Mouse (Mus musculus) megakaryocyte progenitor cell, adult 5-6 weeks (primary cell): ENCODE measurements around the gene Gpr152. TPM values are rescaled to one million over a fixed set of nuclear protein-coding genes. Genes with fewer than 3 reads are reported as not detected.

Experiments used
- ATAC-seq: replicated peaks from 2 replicates; pipeline ENCODE4 v1.8.0; 2016; ENCODE audit warnings: mild to moderate bottlenecking, moderate TSS enrichment, inconsistent platforms; ENCODE audit not compliant: poor library complexity
- total RNA-seq, 2 experiments: library from RNA; stranded (forward) in 1 of 2; stranded (reverse) in 1 of 2; fragments of 157-497, 149-512 nt in 1 of 2; fragments of 200-1000 nt in 1 of 2; gene quantifications; 2 replicates each; pipeline versions ENCODE4 v1.2.3 to v1.2.4; 2015 to 2017

Gpr152 gene
- total RNA-seq, 2 experiments from 2014 or later: not detected

- ATAC-seq: no peak
These were observed 54.6 kb downstream of the Gpr152 start for GRCm38 (mm10) chr19:4194021-4194724.

DNA sequence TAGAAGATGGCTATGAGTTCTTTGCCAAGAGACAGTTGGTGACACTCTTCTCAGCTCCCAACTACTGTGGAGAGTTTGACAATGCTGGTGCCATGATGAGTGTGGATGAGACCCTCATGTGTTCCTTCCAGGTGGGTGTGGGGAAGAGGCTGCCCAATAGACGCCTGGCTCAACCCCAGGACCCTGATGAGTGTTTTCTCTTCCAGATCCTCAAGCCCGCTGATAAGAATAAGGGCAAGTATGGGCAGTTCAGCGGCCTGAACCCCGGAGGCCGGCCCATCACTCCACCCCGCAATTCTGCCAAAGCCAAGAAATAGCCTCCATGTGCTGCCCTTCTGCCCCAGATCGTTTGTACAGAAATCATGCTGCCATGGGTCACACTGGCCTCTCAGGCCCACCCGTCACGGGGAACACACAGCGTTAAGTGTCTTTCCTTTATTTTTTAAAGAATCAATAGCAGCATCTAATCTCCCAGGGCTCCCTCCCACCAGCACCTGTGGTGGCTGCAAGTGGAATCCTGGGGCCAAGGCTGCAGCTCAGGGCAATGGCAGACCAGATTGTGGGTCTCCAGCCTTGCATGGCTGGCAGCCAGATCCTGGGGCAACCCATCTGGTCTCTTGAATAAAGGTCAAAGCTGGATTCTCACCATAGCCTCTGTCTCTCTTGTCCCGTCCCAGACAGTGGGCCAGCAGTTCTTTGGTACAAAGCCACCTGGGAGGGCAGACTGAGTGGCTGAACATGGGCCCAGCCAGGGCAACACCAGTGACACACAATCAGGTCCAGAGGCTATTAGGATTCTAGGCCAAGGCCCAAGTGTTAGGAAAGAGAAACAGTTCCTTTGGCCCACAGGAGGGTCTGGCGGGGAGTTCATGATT is 55.4 kb downstream of the Gpr152 start:
- ATAC-seq: no peak

Other genes starting within 250 kb of the Gpr152 start
Only the 30 nearest of the 33 such genes appear.
- gene Unc93b1, start 204.6 kb upstream of the Gpr152 start, total RNA-seq (2015): 95.9 and 111 TPM in 2 replicates
- gene Unc93b1, start 204.6 kb upstream of the Gpr152 start, total RNA-seq (2017): 175 and 202 TPM in 2 replicates
- gene Aldh3b3, start 181.1 kb upstream of the Gpr152 start, total RNA-seq (2015): 0.32 and 0.71 TPM in 2 replicates
- 0.04 and 0.27 TPM in 2 replicates for gene Aldh3b3, start 181.1 kb upstream of the Gpr152 start, total RNA-seq (2017)
- gene Aldh3b2, start 167.5 kb upstream of the Gpr152 start, total RNA-seq (2015): not detected in 2 replicates
- gene Aldh3b2, start 167.5 kb upstream of the Gpr152 start, total RNA-seq (2017): 0.25 TPM in 1 of 2 replicates, not detected in the other
- gene Acy3, start 153.2 kb upstream of the Gpr152 start, total RNA-seq (2015): 3.4 and 3.9 TPM in 2 replicates
- 1.2 and 1.6 TPM in 2 replicates for gene Acy3, start 153.2 kb upstream of the Gpr152 start, total RNA-seq (2017)
- gene Tbx10, start 147.0 kb upstream of the Gpr152 start, total RNA-seq (2015): not detected in 2 replicates
- gene Tbx10, start 147.0 kb upstream of the Gpr152 start, total RNA-seq (2017): not detected in 2 replicates
- 15.1 and 16.2 TPM in 2 replicates for gene Nudt8, start 139.2 kb upstream of the Gpr152 start, total RNA-seq (2015)
- gene Nudt8, start 139.2 kb upstream of the Gpr152 start, total RNA-seq (2017): 10.4 and 14.4 TPM in 2 replicates
- 0.57 and 1.5 TPM in 2 replicates for gene Gm49405, start 139.2 kb upstream of the Gpr152 start, total RNA-seq (2015)
- 1.5 and 1.9 TPM in 2 replicates for gene Gm49405, start 139.2 kb upstream of the Gpr152 start, total RNA-seq (2017)
- 1.6 and 2.9 TPM in 2 replicates for gene Doc2g, start 136.5 kb upstream of the Gpr152 start, total RNA-seq (2015)
- 1.3 and 2.9 TPM in 2 replicates for gene Doc2g, start 136.5 kb upstream of the Gpr152 start, total RNA-seq (2017)
- 123 and 135 TPM in 2 replicates for gene Ndufv1, start 127.0 kb upstream of the Gpr152 start, total RNA-seq (2015)
- gene Ndufv1, start 127.0 kb upstream of the Gpr152 start, total RNA-seq (2017): 223 and 254 TPM in 2 replicates
- 264 and 361 TPM in 2 replicates for gene Gstp1, start 101.8 kb upstream of the Gpr152 start, total RNA-seq (2015)
- 79.8 and 88.4 TPM in 2 replicates for gene Gstp1, start 101.8 kb upstream of the Gpr152 start, total RNA-seq (2017)
- gene Gstp2, start 93.8 kb upstream of the Gpr152 start, total RNA-seq (2015): not detected in 2 replicates
- gene Gstp2, start 93.8 kb upstream of the Gpr152 start, total RNA-seq (2017): not detected in 2 replicates
- 1.4 and 7.5 TPM in 2 replicates for gene Gstp3, start 80.2 kb upstream of the Gpr152 start, total RNA-seq (2015)
- 2.2 TPM in 2 replicates for gene Gstp3, start 80.2 kb upstream of the Gpr152 start, total RNA-seq (2017)
- gene Cabp2, start 58.2 kb upstream of the Gpr152 start, total RNA-seq (2015): not detected in 2 replicates
- not detected in 2 replicates for gene Cabp2, start 58.2 kb upstream of the Gpr152 start, total RNA-seq (2017)
- 112 and 126 TPM in 2 replicates for gene Cdk2ap2, start 42.6 kb upstream of the Gpr152 start, total RNA-seq (2015)
- 24.2 and 44.8 TPM in 2 replicates for gene Cdk2ap2, start 42.6 kb upstream of the Gpr152 start, total RNA-seq (2017)
- 7.8 and 11.2 TPM in 2 replicates for gene Pitpnm1, start 39.8 kb upstream of the Gpr152 start, total RNA-seq (2015)
- gene Pitpnm1, start 39.8 kb upstream of the Gpr152 start, total RNA-seq (2017): 6.8 and 17.2 TPM in 2 replicates
- gene Aip, start 13.9 kb upstream of the Gpr152 start, total RNA-seq (2015): 61.9 and 66.4 TPM in 2 replicates
- gene Aip, start 13.9 kb upstream of the Gpr152 start, total RNA-seq (2017): 24.4 and 31.1 TPM in 2 replicates
- not detected in 2 replicates for gene Cabp4, start 4.2 kb downstream of the Gpr152 start, total RNA-seq (2015)
- not detected in 2 replicates for gene Cabp4, start 4.2 kb downstream of the Gpr152 start, total RNA-seq (2017)
- gene Coro1b, start 8.8 kb downstream of the Gpr152 start, total RNA-seq (2015): 138 and 142 TPM in 2 replicates
- gene Coro1b, start 8.8 kb downstream of the Gpr152 start, total RNA-seq (2017): 66.4 and 83.5 TPM in 2 replicates
- gene Ptprcap, start 13.8 kb downstream of the Gpr152 start, total RNA-seq (2015): 96.4 and 114 TPM in 2 replicates
- 79.5 and 83.5 TPM in 2 replicates for gene Ptprcap, start 13.8 kb downstream of the Gpr152 start, total RNA-seq (2017)
- gene Rps6kb2, start 23.6 kb downstream of the Gpr152 start, total RNA-seq (2015): 21.6 and 22.1 TPM in 2 replicates
- gene Rps6kb2, start 23.6 kb downstream of the Gpr152 start, total RNA-seq (2017): 23.1 and 30.2 TPM in 2 replicates
- gene Carns1, start 35.7 kb downstream of the Gpr152 start, total RNA-seq (2015): 2.2 and 2.4 TPM in 2 replicates
- 1.0 and 2.1 TPM in 2 replicates for gene Carns1, start 35.7 kb downstream of the Gpr152 start, total RNA-seq (2017)
- 39.3 and 46.6 TPM in 2 replicates for gene Tbc1d10c, start 51.5 kb downstream of the Gpr152 start, total RNA-seq (2015)
- 15.3 and 17.5 TPM in 2 replicates for gene Tbc1d10c, start 51.5 kb downstream of the Gpr152 start, total RNA-seq (2017)
- 395 and 413 TPM in 2 replicates for gene Ppp1ca, start 52.3 kb downstream of the Gpr152 start, total RNA-seq (2015)
- gene Ppp1ca, start 52.3 kb downstream of the Gpr152 start, total RNA-seq (2017): 482 and 538 TPM in 2 replicates
- 28.0 and 31.0 TPM in 2 replicates for gene Rad9a, start 61.9 kb downstream of the Gpr152 start, total RNA-seq (2015)
- 16.1 and 19.7 TPM in 2 replicates for gene Rad9a, start 61.9 kb downstream of the Gpr152 start, total RNA-seq (2017)
- gene Clcf1, start 74.5 kb downstream of the Gpr152 start, total RNA-seq (2015): 2.8 and 5.0 TPM in 2 replicates
- gene Clcf1, start 74.5 kb downstream of the Gpr152 start, total RNA-seq (2017): 1.3 and 3.0 TPM in 2 replicates
- not detected in 2 replicates for gene AC109138.7, start 74.6 kb downstream of the Gpr152 start, total RNA-seq (2015)
- gene AC109138.7, start 74.6 kb downstream of the Gpr152 start, total RNA-seq (2017): not detected in 2 replicates
- gene Pold4, start 92.1 kb downstream of the Gpr152 start, total RNA-seq (2015): 53.6 and 55.0 TPM in 2 replicates
- gene Pold4, start 92.1 kb downstream of the Gpr152 start, total RNA-seq (2017): 60.4 and 67.8 TPM in 2 replicates
- 6.2 and 7.5 TPM in 2 replicates for gene Ssh3, start 129.4 kb downstream of the Gpr152 start, total RNA-seq (2015)
- 8.1 and 9.7 TPM in 2 replicates for gene Ssh3, start 129.4 kb downstream of the Gpr152 start, total RNA-seq (2017)
- gene Ankrd13d, start 143.3 kb downstream of the Gpr152 start, total RNA-seq (2015): 1.7 and 3.8 TPM in 2 replicates
- gene Ankrd13d, start 143.3 kb downstream of the Gpr152 start, total RNA-seq (2017): 1.9 and 5.7 TPM in 2 replicates
- 149 and 172 TPM in 2 replicates for gene Grk2, start 166.4 kb downstream of the Gpr152 start, total RNA-seq (2015)
- gene Grk2, start 166.4 kb downstream of the Gpr152 start, total RNA-seq (2017): 207 and 336 TPM in 2 replicates